Mouse (Mus musculus) embryonic facial prominence, embryonic 14.5 days (tissue): ENCODE measurements around the gene 1700019D03Rik. TPM values are rescaled to one million over a fixed set of nuclear protein-coding genes. Genes with fewer than 3 reads are reported as not detected.
A peak's percentile ranks its signal among the peaks of the same experiment; 100 is the strongest.

Source experiments
- ATAC-seq: fragments of 200-750 bp; cut with Nextera tagmentation; 2 replicates; pipeline ENCODE4 v1.8.0; 2017; ENCODE audit warnings: low read depth, moderate number of reproducible peaks, moderate TSS enrichment
- DNase-seq: peaks from one replicate; pipeline ENCODE4 v3.0.0-alpha.2; 2015; ENCODE audit warnings: low spot score
- H3K27ac ChIP-seq: fragments of 300-500 bp; sonication (generic); replicated peaks from 2 replicates; pipeline ENCODE4 v1.5.1; 2014; ENCODE audit warnings: low read depth, mild to moderate bottlenecking, low read length, moderate library complexity
- H3K27me3 ChIP-seq: fragments of 300-500 bp; sonication (generic); replicated peaks from 2 replicates; pipeline ENCODE4 v1.6.1; 2014; ENCODE audit warnings: low read length; ENCODE audit not compliant: control insufficient read depth, insufficient read depth
- H3K36me3 ChIP-seq: fragments of 300-500 bp; sonication (generic); 2 replicates; pipeline ENCODE4 v1.6.1; 2014; ENCODE audit warnings: low read length, mixed read lengths; ENCODE audit not compliant: control insufficient read depth, insufficient read depth
- H3K4me1 ChIP-seq: fragments of 300-500 bp; sonication (generic); 2 replicates; pipeline ENCODE4 v1.6.1; 2014; ENCODE audit warnings: antibody characterized with exemption, low read length; ENCODE audit not compliant: control insufficient read depth, insufficient read depth
- H3K4me2 ChIP-seq: fragments of 300-500 bp; sonication (generic); 2 replicates; pipeline ENCODE4 v1.6.1; 2014; ENCODE audit warnings: low read depth, mild to moderate bottlenecking, low read length, moderate library complexity, mixed read lengths
- H3K4me3 ChIP-seq: fragments of 300-500 bp; sonication (generic); 2 replicates; pipeline ENCODE4 v1.5.1; 2014; ENCODE audit warnings: low read depth, mild to moderate bottlenecking, low read length
- H3K9ac ChIP-seq: fragments of 300-500 bp; sonication (generic); 2 replicates; pipeline ENCODE4 v1.6.1; 2014; ENCODE audit warnings: low read depth, mild to moderate bottlenecking, low read length, moderate library complexity, mixed read lengths
- H3K9me3 ChIP-seq: fragments of 300-500 bp; sonication (generic); 2 replicates; pipeline ENCODE4 v1.6.1; 2016; ENCODE audit warnings: low read length; ENCODE audit not compliant: control insufficient read depth
- WGBS: fragments of 180-500 bp; shearing (Covaris S2); extraction: QIAGEN DNeasy Blood & Tissue Kit; methylation state at CpG from one replicate; pipeline ENCODE4 v1.1.7; 2014; 5-methylcytosine and 5-hydroxymethylcytosine counted together
- polyA plus RNA-seq: library from polyadenylated mRNA; unstranded; fragments of >200 nt; fragmentation: Nextera tagmentation; extraction: Ambion mirVana; gene quantifications from 2 replicates; pipeline ENCODE4 v1.2.1, GENCODE M21; 2014

Gene 1700019D03Rik
- 4.1 and 4.6 TPM in 2 replicates for polyA plus RNA-seq

- DNase-seq (peak; percentile 8), ATAC-seq (no peak)
- no peaks in the 10 kb centered on the region for H3K36me3 ChIP-seq
- no peak within 1 kb of the TSS for H3K9ac ChIP-seq
- H3K9me3 ChIP-seq = no peaks in the 10 kb centered on the region
- H3K27ac ChIP-seq = no peak within 1 kb of the TSS
- H3K27me3 ChIP-seq = no peaks in the 10 kb centered on the region
- no peaks in the 10 kb centered on the region for H3K4me1 ChIP-seq
- H3K4me2 ChIP-seq = no peak within 1 kb of the TSS
- no peak within 1 kb of the TSS for H3K4me3 ChIP-seq
- WGBS = 46% methylated on average over 5 of the region's 5 CpGs
These were observed at the start of gene 1700019D03Rik for GRCm38 (mm10) chr1:53020079-53020478. Gene 1700019D03Rik, minus strand, starts transcription at chr1:53020179.

- Histone ChIP-seq H3K4me3 (no peak overlapping the region), H3K9me3 (no peaks in the 10 kb centered on the region), H3K36me3 (no peaks in the 10 kb centered on the region), H3K4me1 (peaks cover 6% of the 10 kb centered on the region; the same call in 1 of the 2 replicates), H3K4me2 (no peak overlapping the region), H3K27me3 (no peaks in the 10 kb centered on the region), H3K9ac (no peak overlapping the region), H3K27ac (no peak overlapping the region)
- no peak for ATAC-seq
- 68% methylated on average over 4 of the region's 4 CpGs for WGBS
- no peak for DNase-seq
These were observed 43.9 kb upstream of the 1700019D03Rik start for GRCm38 (mm10) chr1:53063921-53064320.

DNA sequence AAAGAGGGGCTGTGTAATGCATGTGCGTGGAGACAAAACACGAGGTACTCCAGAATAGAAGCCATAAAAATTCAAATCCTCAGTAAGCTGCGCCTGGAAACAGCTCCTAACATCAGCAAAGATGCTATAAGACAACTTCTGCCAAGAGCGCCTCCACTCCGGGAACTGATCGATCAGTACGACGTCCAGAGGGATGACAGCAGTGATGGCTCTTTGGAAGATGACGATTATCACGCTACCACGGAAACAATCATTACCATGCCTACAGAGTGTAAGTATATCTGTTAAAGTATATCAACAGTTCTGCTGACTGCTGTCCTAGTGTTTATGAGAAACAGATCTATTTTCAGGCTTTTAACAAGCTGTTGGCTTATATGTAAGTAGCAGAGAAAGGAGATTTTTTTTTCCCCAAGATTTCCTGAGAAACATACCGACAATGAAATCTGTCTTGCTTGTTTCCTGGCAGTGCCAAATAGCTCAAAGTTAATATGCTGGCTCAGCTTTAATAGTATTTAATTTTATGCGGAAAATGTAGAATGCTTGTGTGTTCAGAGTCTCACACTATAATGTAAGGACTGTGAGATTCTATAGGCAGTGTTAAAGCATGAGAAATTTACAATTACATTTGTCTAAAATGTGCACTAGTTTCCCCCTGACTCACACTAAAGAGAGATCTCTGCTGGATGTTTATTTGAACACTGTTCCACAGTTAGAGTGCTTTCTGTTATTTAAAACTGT is 42.1 kb upstream of the 1700019D03Rik start:
- peak; percentile 24 for DNase-seq
- Histone ChIP-seq H3K27ac (no peak overlapping the region; the same call in 1 of the 2 replicates), H3K4me1 (peaks cover 6% of the 10 kb centered on the region; the same call in 1 of the 2 replicates), H3K4me2 (peak overlapping the region; percentile 34), H3K4me3 (0 out of 2 replicates have a peak overlapping the region, but pooled peaks have one; percentile 4), H3K9ac (no peak overlapping the region), H3K36me3 (no peaks in the 10 kb centered on the region), H3K27me3 (no peaks in the 10 kb centered on the region), H3K9me3 (no peaks in the 10 kb centered on the region)
- WGBS = 50% methylated on average over 13 of the region's 13 CpGs
- no peak for ATAC-seq

GRCm38 (mm10) chr1:53061340-53061739 is 41.4 kb upstream of the 1700019D03Rik start, which contains the start of gene Mstn:
Gene Mstn, plus strand, starts transcription at chr1:53061640.
- no peak within 1 kb of the TSS; the same call in 1 of the 2 replicates for H3K27ac ChIP-seq
- H3K9me3 ChIP-seq = no peaks in the 10 kb centered on the region
- H3K27me3 ChIP-seq = no peaks in the 10 kb centered on the region
- ATAC-seq (no peak), DNase-seq (no peak)
- 0 out of 2 replicates have a peak within 1 kb of the TSS, but pooled peaks have one; percentile 4 for H3K4me3 ChIP-seq
- H3K4me2 ChIP-seq = peak within 1 kb of the TSS; percentile 34
- WGBS = 45% methylated on average over 6 of the region's 6 CpGs
- peaks cover 6% of the 10 kb centered on the region; the same call in 1 of the 2 replicates for H3K4me1 ChIP-seq
- no peak within 1 kb of the TSS for H3K9ac ChIP-seq
- no peaks in the 10 kb centered on the region for H3K36me3 ChIP-seq

- no peaks in the 10 kb centered on the region for H3K36me3 ChIP-seq
- H3K4me1 ChIP-seq = peaks cover 6% of the 10 kb centered on the region; the same call in 1 of the 2 replicates
- ATAC-seq (no peak; the same call in 1 of the 2 replicates), DNase-seq (no peak)
- H3K9me3 ChIP-seq = no peaks in the 10 kb centered on the region
- WGBS = 34% methylated on average over 8 of the region's 8 CpGs
- H3K4me2 ChIP-seq = no peak overlapping the region
- no peak overlapping the region for H3K27ac ChIP-seq
- H3K27me3 ChIP-seq = no peaks in the 10 kb centered on the region
- H3K9ac ChIP-seq = no peak overlapping the region
- H3K4me3 ChIP-seq = no peak overlapping the region
These were observed 40.5 kb upstream of the 1700019D03Rik start for GRCm38 (mm10) chr1:53060499-53060898.

DNA sequence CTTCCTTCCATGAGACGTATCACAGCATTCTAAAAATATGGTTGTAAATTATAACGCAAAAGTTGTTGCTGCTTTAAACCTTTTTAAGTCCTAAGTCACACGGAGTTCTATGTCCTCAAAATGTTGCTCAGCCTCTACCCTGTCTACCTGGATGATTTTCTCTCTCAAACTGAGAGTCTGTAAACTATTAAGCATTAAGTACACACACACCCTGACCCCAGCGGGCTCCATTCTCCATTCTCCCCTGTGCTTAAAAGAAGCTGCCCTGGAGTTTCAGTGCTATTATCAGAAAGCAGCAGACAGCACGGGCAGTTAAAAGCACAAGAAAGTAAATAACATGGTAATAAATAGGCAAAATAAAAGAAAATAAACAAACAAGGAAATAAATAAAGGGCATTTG is 39.1 kb upstream of the 1700019D03Rik start:
- peaks cover 6% of the 10 kb centered on the region; the same call in 1 of the 2 replicates for H3K4me1 ChIP-seq
- H3K27ac ChIP-seq = no peak overlapping the region
- 56% methylated on average over 5 of the region's 5 CpGs for WGBS
- no peak for DNase-seq
- no peaks in the 10 kb centered on the region for H3K9me3 ChIP-seq
- H3K4me2 ChIP-seq = no peak overlapping the region
- H3K9ac ChIP-seq = no peak overlapping the region
- no peak for ATAC-seq
- no peaks in the 10 kb centered on the region for H3K36me3 ChIP-seq
- H3K4me3 ChIP-seq = no peak overlapping the region
- no peaks in the 10 kb centered on the region for H3K27me3 ChIP-seq

- DNase-seq (peak; percentile 64), ATAC-seq (peak; percentile 74)
- Histone ChIP-seq H3K27me3 (no peaks in the 10 kb centered on the region), H3K27ac (no peak overlapping the region), H3K4me2 (no peak overlapping the region), H3K4me1 (no peaks in the 10 kb centered on the region), H3K9me3 (no peaks in the 10 kb centered on the region), H3K9ac (no peak overlapping the region; the same call in 1 of the 2 replicates), H3K36me3 (no peaks in the 10 kb centered on the region), H3K4me3 (no peak overlapping the region)
- WGBS = 40% methylated on average over 9 of the region's 9 CpGs
These were observed 33.4 kb upstream of the 1700019D03Rik start for GRCm38 (mm10) chr1:53053087-53054022.

DNA sequence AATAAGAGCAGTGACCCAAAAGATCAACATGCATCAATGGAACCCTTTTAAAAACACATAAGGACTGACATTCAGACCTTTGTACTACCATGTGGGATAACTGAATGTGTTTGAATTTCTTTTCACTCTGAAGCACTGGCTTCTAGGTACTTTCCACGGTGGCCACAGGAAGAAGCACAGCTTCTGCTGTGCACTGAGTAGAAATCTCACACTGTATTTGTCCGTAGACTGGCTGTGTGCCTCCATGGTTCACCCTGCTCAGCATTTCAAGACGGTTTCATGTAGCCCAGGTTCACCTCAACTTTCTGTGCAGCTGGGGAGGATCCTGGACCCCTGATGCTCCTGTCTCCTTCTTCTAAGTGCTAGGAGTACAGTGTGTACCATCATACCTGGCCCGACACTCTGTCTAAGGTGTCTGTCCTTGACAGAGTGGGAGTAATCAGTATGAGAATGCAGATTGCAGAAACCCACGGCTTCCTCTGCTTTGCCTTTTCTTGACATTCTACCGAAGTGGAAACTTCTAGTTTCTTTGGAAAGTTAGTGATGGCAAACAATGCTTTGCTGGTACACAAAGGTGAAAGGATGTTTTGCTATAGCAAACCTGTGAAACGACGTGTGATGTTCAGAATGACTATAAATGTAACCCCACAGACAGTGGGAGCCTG is 29.9 kb upstream of the 1700019D03Rik start:
- no peaks in the 10 kb centered on the region for H3K27me3 ChIP-seq
- H3K4me1 ChIP-seq = no peaks in the 10 kb centered on the region
- no peak overlapping the region for H3K4me3 ChIP-seq
- no peak overlapping the region for H3K9ac ChIP-seq
- ATAC-seq = no peak
- no peak for DNase-seq
- no peak overlapping the region for H3K4me2 ChIP-seq
- H3K9me3 ChIP-seq = no peaks in the 10 kb centered on the region
- H3K36me3 ChIP-seq = no peaks in the 10 kb centered on the region
- WGBS = 81% methylated on average over 8 of the region's 8 CpGs
- no peak overlapping the region for H3K27ac ChIP-seq
